Mouse (Mus musculus): ENCODE measurements around the gene Nploc4.

GRCm38 (mm10) chr11:120344310-120344920 is 93.1 kb downstream of the Nploc4 start:
- TF ChIP-seq POLR2A (IDR thresholded peaks at IDR 0.05; ENCODE audit: borderline replicate concordance, extremely low read depth, low read depth, low read length) (no peak), CTCF (IDR thresholded peaks at IDR 0.05; ENCODE audit: insufficient read depth, low read length) (no peak)

Measured in lung, adult 2 months (tissue).